Mouse (Mus musculus) hindbrain, embryonic 13.5 days (tissue): ENCODE results near the gene Scgb1b2. TPM values are rescaled to one million over a fixed set of nuclear protein-coding genes. Genes with fewer than 3 reads are reported as not detected.

Source experiments
- ATAC-seq: fragments of 200-750 bp; cut with Nextera tagmentation; 2 replicates; pipeline ENCODE4 v1.8.0; 2017; ENCODE audit warnings: moderate TSS enrichment; ENCODE audit not compliant: low FRiP score
- H3K27ac ChIP-seq: fragments of 300-500 bp; sonication (generic); 2 replicates; pipeline ENCODE4 v1.5.1; 2015; ENCODE audit warnings: inconsistent platforms, mild to moderate bottlenecking, moderate library complexity
- H3K27me3 ChIP-seq: fragments of 300-500 bp; sonication (generic); 2 replicates; pipeline ENCODE4 v1.6.1; 2015; ENCODE audit warnings: mild to moderate bottlenecking, inconsistent platforms
- H3K36me3 ChIP-seq: fragments of 300-500 bp; sonication (generic); 2 replicates; pipeline ENCODE4 v1.6.1; 2015; ENCODE audit warnings: mild to moderate bottlenecking, inconsistent platforms
- H3K4me1 ChIP-seq: fragments of 300-500 bp; sonication (generic); replicated peaks from 2 replicates; pipeline ENCODE4 v1.6.1; 2015; ENCODE audit warnings: inconsistent platforms
- H3K4me2 ChIP-seq: fragments of 300-500 bp; sonication (generic); 2 replicates; pipeline ENCODE4 v1.6.1; 2015; ENCODE audit warnings: inconsistent platforms, mild to moderate bottlenecking, moderate library complexity
- H3K4me3 ChIP-seq: fragments of 300-500 bp; sonication (generic); 2 replicates; pipeline ENCODE4 v1.5.1; 2015; ENCODE audit warnings: mild to moderate bottlenecking, inconsistent platforms
- H3K9ac ChIP-seq: fragments of 300-500 bp; sonication (generic); 2 replicates; pipeline ENCODE4 v1.6.1; 2015; ENCODE audit warnings: mild to moderate bottlenecking, inconsistent platforms
- H3K9me3 ChIP-seq: fragments of 300-500 bp; sonication (generic); 2 replicates; pipeline ENCODE4 v1.6.1; 2016; ENCODE audit warnings: inconsistent platforms
- whole genome bisulfite sequencing: fragments of 180-500 bp; shearing (Covaris S2); methylation state at CpG from one replicate; pipeline ENCODE4 v1.1.7; 2015; 5-methylcytosine and 5-hydroxymethylcytosine counted together
- polyA plus RNA-seq: library from polyadenylated mRNA; unstranded; fragments of >200 nt; fragmentation: Nextera tagmentation; extraction: Ambion mirVana; gene quantifications from 2 replicates; pipeline ENCODE4 v1.2.1, GENCODE M21; 2015

Gene Scgb1b2
- not detected in 2 replicates for polyA plus RNA-seq

GRCm38 (mm10) chr7:31291721-31292120, at the start of gene Scgb1b2:
Gene Scgb1b2, minus strand, starts transcription at chr7:31291821.
- Histone ChIP-seq H3K36me3 (no peaks in the 10 kb centered on the region), H3K4me1 (no peaks in the 10 kb centered on the region), H3K27me3 (no peaks in the 10 kb centered on the region), H3K4me3 (no peak within 1 kb of the TSS), H3K4me2 (no peak within 1 kb of the TSS), H3K9me3 (peaks cover 21% of the 10 kb centered on the region), H3K9ac (no peak within 1 kb of the TSS), H3K27ac (no peak within 1 kb of the TSS)
- no peak for ATAC-seq
- 85% methylated on average over 3 of the region's 3 CpGs for WGBS

GRCm38 (mm10) chr7:31290208-31290607, 1.4 kb downstream of the Scgb1b2 start, which contains the start of gene Scgb2b2:
Gene Scgb2b2, plus strand, starts transcription at chr7:31290508.
- Histone ChIP-seq H3K9ac (no peak within 1 kb of the TSS), H3K9me3 (peaks cover 27% of the 10 kb centered on the region), H3K36me3 (no peaks in the 10 kb centered on the region), H3K27me3 (no peaks in the 10 kb centered on the region), H3K27ac (no peak within 1 kb of the TSS), H3K4me3 (no peak within 1 kb of the TSS), H3K4me1 (no peaks in the 10 kb centered on the region), H3K4me2 (no peak within 1 kb of the TSS)
- no peak for ATAC-seq
- 82% methylated on average over 5 of the region's 5 CpGs for WGBS

Other genes with a start within 250 kb of the Scgb1b2 start
- 13.0 and 20.0 TPM in 2 replicates for gene Fxyd5, start 249.3 kb downstream of the Scgb1b2 start, polyA plus RNA-seq
- 108 and 116 TPM in 2 replicates for gene Fxyd7, start 240.4 kb downstream of the Scgb1b2 start, polyA plus RNA-seq
- gene Fxyd1, start 234.6 kb downstream of the Scgb1b2 start, polyA plus RNA-seq, result 27.3 and 30.6 TPM in 2 replicates
- 1.1 and 1.6 TPM in 2 replicates for gene Lgi4, start 232.5 kb downstream of the Scgb1b2 start, polyA plus RNA-seq
- gene Fxyd3, start 215.1 kb downstream of the Scgb1b2 start, polyA plus RNA-seq, result 0.79 and 1.3 TPM in 2 replicates
- 0.65 and 0.78 TPM in 2 replicates for gene Hpn, start 176.5 kb downstream of the Scgb1b2 start, polyA plus RNA-seq
- gene Scn1b, start 164.8 kb downstream of the Scgb1b2 start, polyA plus RNA-seq, result 4.7 and 5.2 TPM in 2 replicates
- 227 and 231 TPM in 2 replicates for gene Gramd1a, start 135.9 kb downstream of the Scgb1b2 start, polyA plus RNA-seq
- not detected in 2 replicates for gene Scgb2b2, start 1.3 kb downstream of the Scgb1b2 start, polyA plus RNA-seq
- not detected in 2 replicates for gene Scgb2b3, start 70.3 kb upstream of the Scgb1b2 start, polyA plus RNA-seq
- gene Scgb1b3, start 83.8 kb upstream of the Scgb1b2 start, polyA plus RNA-seq, result not detected in 2 replicates